Mouse (Mus musculus): ENCODE results near the gene Etl4.

DNA sequence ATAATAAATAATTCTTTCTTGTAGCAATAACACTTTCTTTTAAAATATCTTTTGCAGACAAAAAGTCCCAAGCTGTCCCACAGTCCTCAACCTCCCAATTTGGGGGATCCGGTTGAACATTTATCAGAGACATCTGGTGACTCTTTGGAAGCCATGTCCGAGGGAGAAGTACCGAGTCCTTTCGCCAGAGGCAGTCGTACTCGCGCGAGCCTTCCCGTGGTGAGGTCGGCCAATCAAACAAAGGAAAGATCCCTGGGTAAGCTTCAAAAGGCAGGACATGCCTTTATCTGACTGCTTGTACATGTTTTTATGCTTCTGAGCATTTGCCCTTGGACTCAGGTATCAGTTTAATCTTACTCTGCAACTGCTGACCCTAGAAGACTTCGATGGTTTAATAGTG lies 752.3 kb downstream of the Etl4 start:
- TF ChIP-seq EP300 (IDR thresholded peaks at IDR 0.05) (no peak), CTCF (IDR thresholded peaks at IDR 0.05) (no peak)

Data from lung, postnatal 0 days (tissue).